Mouse (Mus musculus) midbrain, embryonic 14.5 days (tissue): ENCODE measurements around the gene Espnl. TPM values are rescaled to one million over a fixed set of nuclear protein-coding genes. Genes with fewer than 3 reads are reported as not detected.

Experiments used
- ATAC-seq: fragments of 200-750 bp; cut with Nextera tagmentation; 2 replicates; pipeline ENCODE4 v1.8.0; 2017; ENCODE audit warnings: moderate number of reproducible peaks, moderate library complexity; ENCODE audit not compliant: low FRiP score, low TSS enrichment
- DNase-seq: peaks from one replicate; pipeline ENCODE4 v3.0.0-alpha.2; 2015
- H3K27ac ChIP-seq: fragments of 300-500 bp; sonication (generic); replicated peaks from 2 replicates; pipeline ENCODE4 v1.5.1; 2014; ENCODE audit warnings: mild to moderate bottlenecking, low read depth, low read length, moderate library complexity
- H3K27me3 ChIP-seq: fragments of 300-500 bp; sonication (generic); 2 replicates; pipeline ENCODE4 v1.6.1; 2014; ENCODE audit warnings: low read length, control low read depth, mixed read lengths; ENCODE audit not compliant: control insufficient read depth, insufficient read depth
- H3K36me3 ChIP-seq: fragments of 300-500 bp; sonication (generic); 2 replicates; pipeline ENCODE4 v1.6.1; 2014; ENCODE audit warnings: low read length, control low read depth; ENCODE audit not compliant: control insufficient read depth, insufficient read depth
- H3K4me1 ChIP-seq: fragments of 300-500 bp; sonication (generic); 2 replicates; pipeline ENCODE4 v1.6.1; 2014; ENCODE audit warnings: mild to moderate bottlenecking, antibody characterized with exemption, low read length, control low read depth; ENCODE audit not compliant: control insufficient read depth, insufficient read depth
- H3K4me2 ChIP-seq: fragments of 300-500 bp; sonication (generic); 2 replicates; pipeline ENCODE4 v1.6.1; 2014; ENCODE audit warnings: mild to moderate bottlenecking, low read length, moderate library complexity
- H3K4me3 ChIP-seq: fragments of 300-500 bp; sonication (generic); replicated peaks from 2 replicates; pipeline ENCODE4 v1.5.1; 2014; ENCODE audit warnings: low read depth, low read length
- H3K9ac ChIP-seq: fragments of 300-500 bp; sonication (generic); replicated peaks from 2 replicates; pipeline ENCODE4 v1.6.1; 2014; ENCODE audit warnings: mild to moderate bottlenecking, low read length, moderate library complexity
- H3K9me3 ChIP-seq: fragments of 300-500 bp; sonication (generic); 2 replicates; pipeline ENCODE4 v1.6.1; 2016; ENCODE audit warnings: low read length, control low read depth, mixed read lengths; ENCODE audit not compliant: control insufficient read depth
- WGBS: fragments of 180-500 bp; shearing (Covaris S2); extraction: QIAGEN DNeasy Blood & Tissue Kit; methylation state at CpG from one replicate; pipeline ENCODE4 v1.1.7; 2014; 5-methylcytosine and 5-hydroxymethylcytosine counted together
- polyA plus RNA-seq: library from polyadenylated mRNA; unstranded; fragments of >200 nt; fragmentation: Nextera tagmentation; extraction: Ambion mirVana; gene quantifications from 2 replicates; pipeline ENCODE4 v1.2.1, GENCODE M21; 2014

Gene Espnl
- polyA plus RNA-seq: 0.11 and 0.22 TPM in 2 replicates

DNA sequence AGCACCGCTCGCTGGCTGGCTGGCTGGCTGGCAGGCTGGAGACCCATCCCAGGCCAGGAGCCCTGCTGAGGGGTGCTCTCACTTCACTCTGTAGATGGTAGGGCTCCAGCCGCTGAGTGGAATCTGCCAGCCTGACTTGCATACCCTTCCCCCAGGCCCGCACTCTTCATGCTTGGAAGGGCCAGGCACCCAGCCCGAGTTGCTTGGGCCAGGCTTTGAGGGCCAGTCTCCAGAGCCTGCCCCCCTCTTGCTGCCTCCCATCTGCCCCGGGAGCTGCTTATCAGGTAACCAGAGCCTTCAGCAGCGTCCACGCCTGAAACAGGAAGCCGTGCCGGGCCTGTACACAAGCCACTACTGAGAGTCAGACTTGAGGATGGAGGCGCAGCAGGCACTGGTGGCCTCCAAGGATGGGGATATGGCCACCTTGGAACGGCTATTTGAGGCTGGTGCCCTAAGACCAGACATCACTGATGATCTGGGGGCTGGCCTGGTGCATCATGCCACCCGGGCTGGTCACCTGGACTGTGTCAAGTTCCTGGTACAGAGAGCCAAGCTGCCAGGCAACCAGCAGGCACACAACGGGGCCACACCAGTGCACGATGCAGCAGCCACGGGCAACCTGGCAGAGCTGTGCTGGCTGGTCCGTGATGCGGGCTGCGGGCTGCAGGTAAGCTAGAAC is at the start of gene Espnl:
TSS of gene Espnl (plus strand) at position 316 of the 679 bp plus-strand sequence.
- Histone ChIP-seq H3K9ac (no peak within 1 kb of the TSS), H3K4me2 (no peak within 1 kb of the TSS), H3K4me1 (no peaks in the 10 kb centered on the region), H3K27ac (no peak within 1 kb of the TSS), H3K9me3 (no peaks in the 10 kb centered on the region), H3K36me3 (no peaks in the 10 kb centered on the region), H3K27me3 (no peaks in the 10 kb centered on the region), H3K4me3 (no peak within 1 kb of the TSS)
- no peak for DNase-seq
- no peak for ATAC-seq
- 80% methylated on average over 19 of the region's 19 CpGs for WGBS

- H3K36me3 ChIP-seq: peaks cover 25% of the 10 kb centered on the region
- H3K27me3 ChIP-seq: no peaks in the 10 kb centered on the region
- no peaks in the 10 kb centered on the region for H3K9me3 ChIP-seq
- no peak for DNase-seq
- no peak overlapping the region for H3K9ac ChIP-seq
- no peaks in the 10 kb centered on the region for H3K4me1 ChIP-seq
- no peak overlapping the region for H3K4me3 ChIP-seq
- no peak overlapping the region for H3K4me2 ChIP-seq
- H3K27ac ChIP-seq: no peak overlapping the region
- WGBS: 93% methylated on average over 2 of the region's 2 CpGs
- ATAC-seq: no peak
Measured at GRCm38 (mm10) chr1:91272260-91272659, 49.6 kb upstream of the Espnl start.

- Histone ChIP-seq H3K27ac (no peak overlapping the region), H3K4me1 (no peaks in the 10 kb centered on the region), H3K27me3 (no peaks in the 10 kb centered on the region), H3K4me3 (no peak overlapping the region), H3K36me3 (peaks cover 62% of the 10 kb centered on the region), H3K9me3 (no peaks in the 10 kb centered on the region), H3K4me2 (no peak overlapping the region), H3K9ac (no peak overlapping the region)
- WGBS: 96% methylated on average over 4 of the region's 4 CpGs
- DNase-seq: no peak
- no peak for ATAC-seq
Measured at GRCm38 (mm10) chr1:91276581-91276980, 45.3 kb upstream of the Espnl start.

DNA sequence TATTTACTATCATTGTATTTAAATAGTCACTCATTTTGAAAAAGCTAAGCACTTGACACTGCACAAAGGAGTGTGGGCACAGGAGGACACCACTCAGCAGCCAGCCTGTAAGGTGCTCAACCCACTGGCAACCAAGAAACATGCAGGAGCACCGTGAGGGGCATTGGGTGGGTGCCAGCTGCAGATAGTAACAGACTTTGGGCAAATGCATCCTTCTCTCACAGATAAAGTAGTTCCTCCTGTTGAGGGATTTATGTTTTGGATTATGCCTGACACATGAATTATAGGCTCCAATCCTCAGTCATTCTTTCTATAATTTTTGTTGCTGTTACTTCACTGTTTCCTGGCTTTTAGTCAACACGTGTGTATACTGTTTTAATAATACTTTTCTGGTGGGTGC is 44.4 kb upstream of the Espnl start:
- WGBS: 96% methylated on average over 2 of the region's 2 CpGs

GRCm38 (mm10) chr1:91278410-91279119 is 43.3 kb upstream of the Espnl start:
- H3K27ac ChIP-seq: no peak overlapping the region
- no peaks in the 10 kb centered on the region for H3K9me3 ChIP-seq
- H3K36me3 ChIP-seq: peaks cover 72% of the 10 kb centered on the region
- ATAC-seq: no peak
- no peaks in the 10 kb centered on the region for H3K4me1 ChIP-seq
- no peak for DNase-seq
- H3K27me3 ChIP-seq: no peaks in the 10 kb centered on the region
- no peak overlapping the region for H3K4me3 ChIP-seq
- H3K4me2 ChIP-seq: no peak overlapping the region
- 97% methylated on average over 3 of the region's 3 CpGs for WGBS
- H3K9ac ChIP-seq: no peak overlapping the region

More for the DNA sequence above, 44.4 kb upstream of the Espnl start:
- H3K4me1 ChIP-seq: no peaks in the 10 kb centered on the region
- no peak overlapping the region for H3K9ac ChIP-seq
- no peak for DNase-seq
- peaks cover 67% of the 10 kb centered on the region for H3K36me3 ChIP-seq
- no peak overlapping the region for H3K4me2 ChIP-seq
- no peak for ATAC-seq
- no peak overlapping the region for H3K27ac ChIP-seq
- no peaks in the 10 kb centered on the region for H3K9me3 ChIP-seq
- H3K27me3 ChIP-seq: no peaks in the 10 kb centered on the region
- H3K4me3 ChIP-seq: no peak overlapping the region

- 92% methylated on average over 1 of the region's 1 CpGs for WGBS
- H3K36me3 ChIP-seq: peaks cover 71% of the 10 kb centered on the region
Measured at GRCm38 (mm10) chr1:91279126-91279525, 42.7 kb upstream of the Espnl start.

DNA sequence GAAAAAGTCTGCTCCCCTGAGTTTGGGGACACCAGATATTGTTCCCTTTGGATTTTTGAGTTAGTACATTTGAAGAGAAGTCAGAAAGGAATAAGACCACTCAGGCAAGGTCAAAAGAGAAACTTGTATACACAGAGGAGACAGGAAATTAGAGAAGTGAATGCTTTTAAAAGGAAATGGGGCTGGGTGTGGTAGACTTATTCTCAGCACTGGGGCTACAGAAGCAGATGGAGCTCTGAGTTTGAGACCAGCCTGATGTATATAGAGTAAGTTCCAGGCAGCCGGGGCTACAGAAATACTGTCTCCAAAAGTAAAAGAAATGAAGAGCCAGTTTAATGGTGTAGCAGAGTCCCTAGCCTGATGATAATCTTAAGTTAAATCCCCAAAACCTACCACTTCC is 39.3 kb upstream of the Espnl start:
- Histone ChIP-seq H3K9ac (no peak overlapping the region), H3K27ac (no peak overlapping the region), H3K9me3 (no peaks in the 10 kb centered on the region), H3K4me1 (no peaks in the 10 kb centered on the region), H3K4me2 (no peak overlapping the region), H3K36me3 (peaks cover 75% of the 10 kb centered on the region), H3K27me3 (no peaks in the 10 kb centered on the region), H3K4me3 (no peak overlapping the region)
- no peak for DNase-seq
- 95% methylated on average over 1 of the region's 1 CpGs for WGBS
- no peak for ATAC-seq

More at GRCm38 (mm10) chr1:91279126-91279525, 42.7 kb upstream of the Espnl start:
- Histone ChIP-seq H3K4me3 (no peak overlapping the region), H3K9ac (no peak overlapping the region), H3K27ac (no peak overlapping the region), H3K4me1 (no peaks in the 10 kb centered on the region), H3K4me2 (no peak overlapping the region), H3K9me3 (no peaks in the 10 kb centered on the region), H3K27me3 (no peaks in the 10 kb centered on the region)
- ATAC-seq (no peak), DNase-seq (no peak)

DNA sequence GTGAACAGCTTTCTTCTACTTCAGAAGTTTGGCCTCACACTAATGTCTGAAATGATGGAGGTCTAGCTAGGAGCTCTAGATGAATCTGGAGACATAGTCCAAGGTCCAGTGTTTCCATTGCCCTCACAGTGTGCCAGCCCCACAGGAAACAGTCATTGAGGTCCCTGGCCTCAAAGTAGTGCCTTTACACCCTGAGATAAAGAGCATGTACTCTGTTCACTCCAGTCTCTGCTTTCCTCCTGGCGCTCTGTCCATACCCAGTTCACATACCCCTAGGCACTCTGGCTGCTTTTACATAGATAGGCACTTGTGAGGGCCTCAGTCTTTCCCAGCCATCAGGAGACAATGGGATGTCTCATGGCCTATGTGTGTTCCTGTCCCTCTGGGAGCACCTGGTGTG is 32.5 kb upstream of the Espnl start:
- DNase-seq: no peak
- H3K9me3 ChIP-seq: no peaks in the 10 kb centered on the region

More for the DNA sequence above, 32.5 kb upstream of the Espnl start:
- no peak overlapping the region for H3K9ac ChIP-seq
- H3K27ac ChIP-seq: no peak overlapping the region
- H3K4me3 ChIP-seq: no peak overlapping the region
- H3K36me3 ChIP-seq: peaks cover 45% of the 10 kb centered on the region
- no peaks in the 10 kb centered on the region for H3K27me3 ChIP-seq
- 100% methylated on average over 1 of the region's 1 CpGs for WGBS
- no peaks in the 10 kb centered on the region for H3K4me1 ChIP-seq
- ATAC-seq: no peak
- no peak overlapping the region for H3K4me2 ChIP-seq
